In genomic region chr3:89643391-89643790, GRCm38 (mm10) we compare ENCODE assay signal across 23 mouse cellular contexts.
A peak's percentile ranks its signal among the peaks of the same experiment; 100 is the strongest.
DNase-seq lines count a peak whose midpoint lies in the region; ATAC-seq lines count a peak whose summit lies in the region.
"Had no signal": no experiment of that assay in that cellular context is flagged by ENCODE, and none has a peak within 500 bp of the region (broad histone marks: within the 10 kb centered on the region; RNA-seq: fewer than 3 reads in every experiment).

No protein-coding gene starts in this region.

- no peak overlapping the region for H3K9ac ChIP-seq in forebrain, embryonic 11.5 days (ENCODE audit: low read length)
- H3K9ac ChIP-seq in hindbrain, embryonic 11.5 days (ENCODE audit: low read depth, low read length), result no peak overlapping the region
- no peak overlapping the region for H3K9ac ChIP-seq in midbrain, embryonic 11.5 days (ENCODE audit: low read length)
- H3K9ac ChIP-seq: hindbrain, embryonic 15.5 days had no signal

- no peaks in the 10 kb centered on the region for H3K36me3 ChIP-seq in forebrain, embryonic 10.5 days (replicated peaks)
- H3K36me3 ChIP-seq in forebrain, embryonic 11.5 days (ENCODE audit: control insufficient read depth, insufficient read depth, low read length), result no peaks in the 10 kb centered on the region
- no peaks in the 10 kb centered on the region for H3K36me3 ChIP-seq in hindbrain, embryonic 10.5 days
- H3K36me3 ChIP-seq in hindbrain, embryonic 11.5 days (ENCODE audit: control insufficient read depth, insufficient read depth, low read length), result no peaks in the 10 kb centered on the region
- no peaks in the 10 kb centered on the region for H3K36me3 ChIP-seq in midbrain, embryonic 10.5 days
- no peaks in the 10 kb centered on the region for H3K36me3 ChIP-seq in midbrain, embryonic 11.5 days (ENCODE audit: control insufficient read depth, insufficient read depth, low read length)
- H3K36me3 ChIP-seq: embryonic facial prominence, embryonic 10.5 days; G1E; hindbrain, embryonic 15.5 days had no signal

- H3K9me3 ChIP-seq in forebrain, embryonic 10.5 days, result peaks cover 6% of the 10 kb centered on the region; the same call in 1 of the 2 replicates
- no peaks in the 10 kb centered on the region for H3K9me3 ChIP-seq in forebrain, embryonic 11.5 days (ENCODE audit: control insufficient read depth, low read length)
- H3K9me3 ChIP-seq in hindbrain, embryonic 10.5 days, result peaks cover 4% of the 10 kb centered on the region; the same call in 1 of the 2 replicates
- no peaks in the 10 kb centered on the region for H3K9me3 ChIP-seq in hindbrain, embryonic 11.5 days (ENCODE audit: control insufficient read depth, low read length)
- H3K9me3 ChIP-seq in midbrain, embryonic 10.5 days (replicated peaks), result peaks cover 3% of the 10 kb centered on the region; the same call in 1 of the 2 replicates
- no peaks in the 10 kb centered on the region for H3K9me3 ChIP-seq in midbrain, embryonic 11.5 days (ENCODE audit: control insufficient read depth, low read length)
- H3K9me3 ChIP-seq: embryonic facial prominence, embryonic 10.5 days; G1E; hindbrain, embryonic 15.5 days had no signal

- H3K27ac ChIP-seq in forebrain, embryonic 10.5 days, result peak overlapping the region; percentile 56
- H3K27ac ChIP-seq in forebrain, embryonic 11.5 days (ENCODE audit: low read depth, low read length), result no peak overlapping the region
- H3K27ac ChIP-seq in hindbrain, embryonic 10.5 days, result peak overlapping the region; percentile 50
- no peak overlapping the region for H3K27ac ChIP-seq in hindbrain, embryonic 11.5 days (ENCODE audit: low read depth, low read length)
- peak overlapping the region; percentile 63; the same call in 1 of the 2 replicates for H3K27ac ChIP-seq in midbrain, embryonic 10.5 days (replicated peaks)
- no peak overlapping the region for H3K27ac ChIP-seq in midbrain, embryonic 11.5 days (ENCODE audit: low read depth, low read length)
- H3K27ac ChIP-seq: gastrocnemius, adult 2 months; hindbrain, embryonic 15.5 days had no signal

- peaks cover 56% of the 10 kb centered on the region for H3K4me1 ChIP-seq in forebrain, embryonic 10.5 days
- H3K4me1 ChIP-seq in forebrain, embryonic 11.5 days (replicated peaks; ENCODE audit: control insufficient read depth, insufficient read depth, low read length), result peaks cover 17% of the 10 kb centered on the region
- peaks cover 58% of the 10 kb centered on the region for H3K4me1 ChIP-seq in hindbrain, embryonic 10.5 days (replicated peaks)
- H3K4me1 ChIP-seq in hindbrain, embryonic 11.5 days (replicated peaks; ENCODE audit: control insufficient read depth, insufficient read depth, low read length), result peaks cover 12% of the 10 kb centered on the region; the same call in 1 of the 2 replicates
- peaks cover 53% of the 10 kb centered on the region for H3K4me1 ChIP-seq in midbrain, embryonic 10.5 days
- H3K4me1 ChIP-seq in midbrain, embryonic 11.5 days (ENCODE audit: control insufficient read depth, insufficient read depth, low read length), result peaks cover 19% of the 10 kb centered on the region

- H3K4me3 ChIP-seq in forebrain, embryonic 10.5 days, result no peak overlapping the region
- no peak overlapping the region for H3K4me3 ChIP-seq in forebrain, embryonic 11.5 days (ENCODE audit: low read depth, low read length)
- no peak overlapping the region for H3K4me3 ChIP-seq in hindbrain, embryonic 10.5 days
- no peak overlapping the region for H3K4me3 ChIP-seq in hindbrain, embryonic 11.5 days (ENCODE audit: low read depth, low read length)
- H3K4me3 ChIP-seq in midbrain, embryonic 10.5 days, result no peak overlapping the region
- H3K4me3 ChIP-seq in midbrain, embryonic 11.5 days (ENCODE audit: low read depth, low read length), result no peak overlapping the region
- H3K4me3 ChIP-seq: embryonic facial prominence, embryonic 10.5 days; gastrocnemius, adult 2 months; hindbrain, embryonic 15.5 days had no signal

- no peak overlapping the region for H3K4me2 ChIP-seq in forebrain, embryonic 11.5 days (ENCODE audit: low read depth, low read length, severe bottlenecking)
- H3K4me2 ChIP-seq in hindbrain, embryonic 11.5 days (replicated peaks; ENCODE audit: low read depth, low read length), result no peak overlapping the region
- no peak overlapping the region for H3K4me2 ChIP-seq in midbrain, embryonic 11.5 days
- H3K4me2 ChIP-seq: hindbrain, embryonic 15.5 days had no signal

- no peak for ATAC-seq in forebrain, embryonic 11.5 days (replicated peaks; ENCODE audit: low FRiP score)
- no peak for ATAC-seq in hindbrain, embryonic 11.5 days (ENCODE audit: low FRiP score)
- no peak for ATAC-seq in midbrain, embryonic 11.5 days (ENCODE audit: low FRiP score)
- ATAC-seq: activated CD4-positive, CD25-positive, alpha-beta regulatory T cell, adult 4 months; CD4-positive, CD25-positive, alpha-beta regulatory T cell, adult 4 months; forebrain, embryonic 16.5 days; inflammation-experienced regulatory T-cells, adult 6 months; Patski had no signal

- no peak for DNase-seq in forebrain, embryonic 10.5 days (ENCODE audit: extremely low spot score, low spot score)
- DNase-seq in forebrain, embryonic 11.5 days (ENCODE audit: low spot score), result no peak
- no peak for DNase-seq in hindbrain, embryonic 10.5 days (ENCODE audit: low spot score)
- DNase-seq in hindbrain, embryonic 11.5 days (ENCODE audit: low spot score), result no peak
- no peak for DNase-seq in midbrain, embryonic 10.5 days (ENCODE audit: low spot score)
- DNase-seq in midbrain, embryonic 11.5 days (ENCODE audit: low spot score, missing footprints), result no peak
- no peak for DNase-seq in frontal cortex, postnatal 10 days (ENCODE audit: low spot score in 2 of 2)
- DNase-seq: adrenal gland, postnatal 25 days; B cell, adult 2 months; cerebellum, adult 2 months; cerebellum, postnatal 10 days; gastrocnemius, adult 2 months; gastrocnemius, postnatal 25 days; kidney, adult 11 months; kidney, adult 9 months had no signal

- WGBS in forebrain, embryonic 10.5 days, result 87% methylated on average over 8 of the region's 8 CpGs
- WGBS in forebrain, embryonic 11.5 days, result 82% methylated on average over 8 of the region's 8 CpGs
- WGBS in hindbrain, embryonic 10.5 days, result 72% methylated on average over 8 of the region's 8 CpGs
- 77% methylated on average over 8 of the region's 8 CpGs for WGBS in hindbrain, embryonic 11.5 days
- WGBS in midbrain, embryonic 10.5 days, result 80% methylated on average over 8 of the region's 8 CpGs
- WGBS in midbrain, embryonic 11.5 days, result 66% methylated on average over 8 of the region's 8 CpGs

- no peaks in the 10 kb centered on the region for H3K27me3 ChIP-seq in forebrain, embryonic 10.5 days (ENCODE audit: poor library complexity, severe bottlenecking)
- H3K27me3 ChIP-seq in forebrain, embryonic 11.5 days (ENCODE audit: control insufficient read depth, insufficient read depth, low read length), result no peaks in the 10 kb centered on the region
- no peaks in the 10 kb centered on the region for H3K27me3 ChIP-seq in hindbrain, embryonic 10.5 days (ENCODE audit: insufficient read depth, poor library complexity, severe bottlenecking)
- no peaks in the 10 kb centered on the region for H3K27me3 ChIP-seq in hindbrain, embryonic 11.5 days (ENCODE audit: control insufficient read depth, insufficient read depth, low read length)
- H3K27me3 ChIP-seq in midbrain, embryonic 10.5 days (ENCODE audit: low read depth, poor library complexity, severe bottlenecking), result no peaks in the 10 kb centered on the region
- no peaks in the 10 kb centered on the region for H3K27me3 ChIP-seq in midbrain, embryonic 11.5 days (ENCODE audit: control insufficient read depth, insufficient read depth, low read length)
- H3K27me3 ChIP-seq: hindbrain, embryonic 15.5 days had no signal

Comparison
In these comparisons a context has a peak if more than half of its experiments do, and no peak if none do; other contexts are left out.
1. H3K27ac ChIP-seq: peak in forebrain, embryonic 10.5 days (single experiment), hindbrain, embryonic 10.5 days (single experiment) and midbrain, embryonic 10.5 days (single experiment); none in forebrain, embryonic 11.5 days (single experiment), hindbrain, embryonic 11.5 days (single experiment) and midbrain, embryonic 11.5 days (single experiment).